Mouse (Mus musculus) gastrocnemius, postnatal 10 days (tissue): ENCODE measurements around the gene Olfr1386. TPM values are rescaled to one million over a fixed set of nuclear protein-coding genes. Genes with fewer than 3 reads are reported as not detected.
"Not testable (repeated sequence)": the region's sequence is repeated elsewhere in the genome, so short reads cannot be mapped to it uniquely, and the experiment has no call there.

Experiments used
- DNase-seq: peaks from one replicate; pipeline ENCODE4 v3.0.0; 2021; ENCODE audit warnings: mixed read lengths
- long read RNA-seq, 2 experiments: library from polyadenylated mRNA; stranded (forward); transcript quantifications; one replicate each; pipeline ENCODE4 v2.0.0; 2021
- total RNA-seq, 2 experiments: library from RNA; stranded (reverse); gene quantifications; 2 replicates each; pipeline ENCODE4 v1.2.3; 2021

Gene Olfr1386
- not detected for total RNA-seq
- long read RNA-seq, experiment 1 = 0 reads
- long read RNA-seq, experiment 2 = 0 reads

- DNase-seq = not testable (repeated sequence)
These were observed at the start of gene Olfr1386 for GRCm38 (mm10) chr11:49464746-49465145. Olfr1386 (plus strand) TSS chr11:49465046.

- no peak for DNase-seq
These were observed 42.1 kb upstream of the Olfr1386 start, which contains the start of gene Olfr1389 for GRCm38 (mm10) chr11:49422767-49423166. Olfr1389 (plus strand) TSS chr11:49423067.

- DNase-seq = no peak
These were observed 39.5 kb upstream of the Olfr1386 start for GRCm38 (mm10) chr11:49425257-49425927.

GRCm38 (mm10) chr11:49429641-49430040, 35.2 kb upstream of the Olfr1386 start:
- DNase-seq = no peak

- DNase-seq = no peak
These were observed 28.4 kb upstream of the Olfr1386 start, which contains the start of gene Olfr1388 for GRCm38 (mm10) chr11:49436411-49436810. Olfr1388 (plus strand) TSS chr11:49436624.

- DNase-seq = no peak
These were observed 9.8 kb upstream of the Olfr1386 start, which contains the start of gene Olfr1387 for GRCm38 (mm10) chr11:49455043-49455442. Olfr1387 (plus strand) TSS chr11:49455343.

- DNase-seq = no peak
These were observed 21.1 kb downstream of the Olfr1386 start for GRCm38 (mm10) chr11:49485973-49486372.

GRCm38 (mm10) chr11:49488770-49489169, 23.9 kb downstream of the Olfr1386 start, which contains the start of gene Olfr1385:
Olfr1385 (plus strand) TSS chr11:49489070.
- DNase-seq = not testable (repeated sequence)

GRCm38 (mm10) chr11:49518086-49518485, 53.2 kb downstream of the Olfr1386 start:
- DNase-seq = no peak

- DNase-seq = no peak
These were observed 54.5 kb downstream of the Olfr1386 start, which contains the start of gene Olfr1383 for GRCm38 (mm10) chr11:49519348-49519747. Olfr1383 (plus strand) TSS chr11:49519648.

Other genes starting within 250 kb of the Olfr1386 start
- 10 to 100 TPM; 42.7 to 60.3 TPM for gene Mgat1, start 220.9 kb upstream of the Olfr1386 start, total RNA-seq
- under 1 TPM; 0.18 to 0.33 TPM for gene Olfr1393, start 186.7 kb upstream of the Olfr1386 start, total RNA-seq
- gene Olfr1392, start 179.8 kb upstream of the Olfr1386 start, total RNA-seq = not detected
- gene Olfr10, start 160.3 kb upstream of the Olfr1386 start, total RNA-seq = not detected
- not detected for gene Olfr1391, start 142.3 kb upstream of the Olfr1386 start, total RNA-seq
- not detected for gene Olfr1390, start 129.9 kb upstream of the Olfr1386 start, total RNA-seq
- not detected for gene Olfr1389, start 42.0 kb upstream of the Olfr1386 start, total RNA-seq
- gene Olfr1388, start 28.4 kb upstream of the Olfr1386 start, total RNA-seq = under 1 TPM; 0.11 to 0.12 TPM
- not detected for gene Olfr1387, start 9.7 kb upstream of the Olfr1386 start, total RNA-seq
- gene Olfr1385, start 24.0 kb downstream of the Olfr1386 start, total RNA-seq = not detected
- gene Olfr1384, start 41.7 kb downstream of the Olfr1386 start, total RNA-seq = not detected
- not detected for gene Olfr1383, start 54.6 kb downstream of the Olfr1386 start, total RNA-seq
- not detected for gene Olfr1382, start 63.2 kb downstream of the Olfr1386 start, total RNA-seq
- not detected for gene Olfr1381, start 78.4 kb downstream of the Olfr1386 start, total RNA-seq
- gene Olfr1380, start 91.8 kb downstream of the Olfr1386 start, total RNA-seq = not detected
- 1 to 10 TPM; 4.2 to 5.8 TPM for gene Flt4, start 144.2 kb downstream of the Olfr1386 start, total RNA-seq
- gene Scgb3a1, start 198.6 kb downstream of the Olfr1386 start, total RNA-seq = not detected
- 10 to 100 TPM; 31.8 to 38.6 TPM for gene Cnot6, start 247.7 kb downstream of the Olfr1386 start, total RNA-seq